Mouse (Mus musculus) embryo, embryonic 11.5 days (tissue): ENCODE data around the gene Asb2.

Experiments
- DNase-seq: peaks from one replicate; pipeline ENCODE4 v3.0.0-alpha.2; 2012; ENCODE audit warnings: low read depth, low spot score

The Asb2 gene

DNA sequence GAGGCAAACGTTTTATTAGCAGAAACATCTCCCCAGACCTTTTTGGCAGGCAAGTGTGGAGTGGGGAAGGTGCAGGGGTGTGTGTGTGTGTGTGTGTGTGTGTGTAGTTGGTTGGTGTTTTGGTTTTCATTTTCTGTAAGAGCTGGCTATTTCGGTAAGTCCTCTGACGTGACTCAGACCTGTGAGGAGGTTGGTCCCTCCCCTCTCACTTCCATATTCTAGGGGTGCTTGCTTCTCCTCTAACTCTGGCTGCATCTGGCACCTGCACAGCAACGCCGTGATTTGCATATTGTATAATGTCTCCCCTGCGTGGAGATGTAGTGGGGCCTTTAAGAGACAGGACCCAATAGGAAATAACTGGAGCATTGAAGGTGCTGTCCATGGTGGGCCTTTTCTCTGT lies 82.8 kb downstream of the Asb2 start:
- DNase-seq: no peak

DNA sequence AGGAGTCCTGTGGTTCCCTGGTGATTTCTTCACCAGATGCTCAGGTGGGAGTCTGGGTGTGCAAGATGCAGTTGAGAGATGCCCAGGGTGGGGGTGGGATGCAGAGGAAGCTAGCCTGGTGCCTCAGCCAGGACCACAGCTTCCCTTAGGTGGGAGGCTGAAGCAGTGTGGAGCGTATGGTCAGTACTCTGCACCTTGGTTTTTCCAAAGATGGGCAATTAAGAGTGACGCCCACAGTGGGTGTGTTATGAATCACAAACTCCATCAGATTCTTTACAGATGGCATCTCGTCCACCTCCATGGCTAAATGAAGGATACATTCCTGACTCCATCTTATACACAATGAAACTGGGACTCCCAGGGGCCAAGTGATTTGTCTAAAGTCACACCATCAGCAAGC lies 83.6 kb downstream of the Asb2 start:
- DNase-seq: no peak
